Mouse (Mus musculus) frontal cortex, postnatal 36 days (tissue): ENCODE data around the gene Akap5.

Experiments used
- DNase-seq, 2 experiments: peaks; one replicate each; pipeline ENCODE4 v3.0.0; 2022; ENCODE audit warnings: low spot score in 2 of 2

Akap5 gene

GRCm38 (mm10) chr12:76324679-76325431, at the start of gene Akap5:
Akap5 (plus strand) TSS chr12:76324891.
- DNase-seq = peak; percentile 63 to 67

DNA sequence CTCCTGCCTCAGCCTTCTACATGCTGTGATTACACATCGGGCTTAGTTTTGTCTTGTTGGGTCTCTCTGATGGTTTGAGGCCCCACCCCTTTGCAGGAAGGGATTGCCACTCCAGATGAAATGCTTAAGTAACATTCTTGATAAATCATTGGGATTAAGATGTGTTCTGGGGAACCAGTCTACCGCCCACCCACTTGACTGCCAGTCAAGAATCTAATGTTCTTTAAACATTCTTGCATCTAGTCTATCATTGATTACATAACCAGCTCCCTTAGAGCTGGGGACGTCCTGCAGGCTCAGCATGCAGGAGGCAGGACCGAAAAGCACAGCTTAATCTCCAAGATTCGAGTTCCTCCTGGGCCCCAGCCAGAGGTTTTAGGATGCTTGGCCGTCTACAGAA, 46.5 kb upstream of the Akap5 start:
- DNase-seq = no peak

DNA sequence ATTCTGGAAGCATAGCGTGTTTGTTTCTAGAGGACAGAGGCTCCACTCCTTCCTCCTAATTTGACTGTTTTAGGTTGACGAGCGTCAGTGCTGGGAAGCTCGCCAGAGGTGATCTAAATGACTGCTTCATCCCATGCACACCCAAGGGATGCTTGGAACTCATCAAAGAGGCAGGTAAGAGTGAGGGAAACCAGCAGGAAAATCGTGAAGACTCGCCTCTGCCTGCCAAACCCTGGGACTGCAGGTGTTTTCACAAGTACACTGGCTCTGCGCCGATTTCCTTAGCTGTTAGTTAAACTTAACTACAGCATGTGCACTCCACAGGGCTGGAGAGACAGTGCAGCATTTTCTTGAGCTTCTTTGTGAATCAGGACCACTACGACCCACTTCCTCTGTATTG, 44.1 kb upstream of the Akap5 start:
- DNase-seq = peak in 1 of 2 experiments; percentile 52

GRCm38 (mm10) chr12:76281111-76281660, 43.5 kb upstream of the Akap5 start:
- DNase-seq = no peak

DNA sequence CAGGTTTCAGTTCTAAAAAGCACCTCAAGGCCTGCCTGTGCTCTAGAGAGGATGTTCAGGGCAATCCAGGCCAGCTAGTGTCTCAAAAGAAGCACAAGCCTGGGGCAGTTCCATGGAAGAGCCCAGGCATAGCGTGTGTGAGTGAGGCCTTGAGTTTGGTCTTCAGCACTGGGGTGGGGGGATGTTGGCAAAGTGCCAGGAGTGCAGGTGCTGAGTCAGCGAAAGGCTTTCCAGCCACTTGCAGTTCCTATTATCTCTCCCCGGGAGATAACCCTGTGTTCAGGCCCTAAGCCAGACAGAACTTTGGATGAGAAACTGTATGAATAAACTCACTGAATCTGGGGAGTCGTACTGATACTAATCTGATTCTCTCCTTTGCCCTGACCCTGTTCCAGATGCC, 42.6 kb upstream of the Akap5 start:
- no peak for DNase-seq

GRCm38 (mm10) chr12:76282532-76283173, 42.0 kb upstream of the Akap5 start:
- no peak for DNase-seq

- DNase-seq = no peak
Observed at GRCm38 (mm10) chr12:76285418-76285817, 39.3 kb upstream of the Akap5 start.

- no peak for DNase-seq
Observed at GRCm38 (mm10) chr12:76287986-76288385, 36.7 kb upstream of the Akap5 start.

GRCm38 (mm10) chr12:76288494-76288893, 36.2 kb upstream of the Akap5 start:
- no peak for DNase-seq

DNA sequence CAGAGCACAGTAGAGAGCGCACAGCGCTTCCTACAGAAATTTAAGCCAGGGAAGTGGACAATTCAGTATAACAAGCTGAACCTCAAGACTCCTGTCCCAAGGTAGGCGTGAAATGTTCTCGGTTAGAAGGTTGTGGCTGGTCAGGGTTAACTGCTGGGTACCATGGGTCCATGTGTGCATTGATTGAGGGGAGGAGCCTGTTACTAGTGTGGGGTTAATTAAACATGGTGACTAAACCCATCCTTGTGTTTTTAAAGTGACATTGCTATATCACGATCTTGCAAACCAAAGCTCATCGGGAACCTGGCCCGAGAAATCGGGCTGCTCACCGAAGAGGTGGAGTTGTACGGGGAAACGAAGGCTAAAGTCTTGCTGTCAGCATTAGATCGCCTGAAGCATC, 35.3 kb upstream of the Akap5 start:
- no peak for DNase-seq

DNA sequence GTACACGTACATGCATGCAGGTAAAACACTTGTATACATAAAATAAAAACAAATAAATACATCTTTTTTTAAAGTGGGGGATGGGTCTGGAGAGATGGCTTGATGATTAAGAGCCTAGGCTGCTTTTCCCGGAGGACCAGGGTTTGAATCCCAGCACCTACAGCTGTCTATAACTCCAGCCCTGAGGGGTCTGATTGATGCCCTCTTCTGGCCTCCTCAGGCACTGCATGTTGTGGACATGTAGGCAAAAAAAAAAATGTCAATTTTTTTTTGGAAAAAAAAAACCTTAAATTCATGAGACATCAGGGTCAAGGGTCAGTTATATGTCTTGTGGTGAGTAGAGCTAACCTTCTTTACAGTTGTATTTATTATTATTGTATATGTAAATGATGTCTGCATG, 34.4 kb upstream of the Akap5 start:
- DNase-seq = no peak

GRCm38 (mm10) chr12:76293192-76293591, 31.5 kb upstream of the Akap5 start:
- DNase-seq = peak; percentile 54 to 60

DNA sequence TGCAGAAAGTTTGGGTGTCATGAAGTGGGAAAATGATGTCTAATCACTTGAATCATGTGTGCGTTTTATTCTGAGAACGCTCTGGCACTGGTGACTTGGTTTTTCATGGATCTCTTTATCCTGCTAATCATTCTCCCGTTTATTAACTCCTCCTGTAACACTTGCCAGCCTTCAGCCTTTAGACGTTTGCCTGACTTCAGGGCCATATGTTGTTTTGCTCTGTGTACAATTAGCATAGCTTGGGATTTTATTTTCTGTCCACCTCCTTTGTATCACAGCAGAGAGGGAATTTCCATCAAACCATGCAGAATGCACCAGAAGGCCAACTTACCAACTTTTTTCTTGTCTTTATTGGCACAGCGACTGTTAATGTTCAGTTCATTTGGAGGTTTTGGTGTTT, 26.9 kb upstream of the Akap5 start:
- DNase-seq = no peak

- no peak for DNase-seq
Observed at GRCm38 (mm10) chr12:76299361-76299906, 25.3 kb upstream of the Akap5 start.

DNA sequence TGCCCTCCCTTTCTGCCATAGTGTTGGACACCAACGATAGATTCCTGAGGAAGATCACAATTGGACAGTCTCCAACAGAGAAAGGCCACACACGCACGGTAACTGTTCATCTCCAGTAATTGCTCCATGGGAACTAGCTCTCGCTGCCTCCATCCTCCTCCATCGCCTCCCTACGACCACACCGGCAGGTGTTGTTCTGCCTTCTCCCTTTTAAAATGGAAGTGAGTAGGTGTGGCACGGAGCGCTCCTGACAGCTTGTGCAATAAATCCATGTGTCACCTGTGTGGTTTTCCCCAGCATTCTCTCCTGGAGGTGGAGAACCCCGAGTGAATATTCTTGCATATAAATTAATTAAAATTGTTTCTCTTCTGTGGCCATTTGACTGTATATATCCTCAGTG, 24.3 kb upstream of the Akap5 start:
- DNase-seq = peak in 1 of 2 experiments; percentile 48

DNA sequence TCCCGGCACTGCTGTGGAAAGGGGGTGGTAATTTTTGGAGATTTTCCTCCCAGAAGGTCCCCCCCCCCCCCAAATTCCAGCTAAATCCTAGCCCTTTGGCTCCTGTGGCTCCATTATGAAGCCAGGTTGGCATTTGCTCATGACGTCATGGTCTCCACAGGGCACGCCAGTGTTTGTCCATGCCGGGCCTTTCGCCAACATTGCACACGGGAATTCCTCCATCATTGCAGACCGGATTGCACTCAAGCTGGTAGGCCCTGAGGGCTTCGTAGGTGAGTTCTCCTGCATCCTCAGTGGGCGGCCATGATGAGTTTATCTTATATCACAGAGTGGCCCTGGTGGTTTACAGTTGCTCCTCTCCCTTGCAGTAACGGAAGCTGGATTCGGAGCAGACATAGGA, 21.2 kb upstream of the Akap5 start:
- DNase-seq = no peak

- no peak for DNase-seq
Observed at GRCm38 (mm10) chr12:76304199-76304598, 20.5 kb upstream of the Akap5 start.

DNA sequence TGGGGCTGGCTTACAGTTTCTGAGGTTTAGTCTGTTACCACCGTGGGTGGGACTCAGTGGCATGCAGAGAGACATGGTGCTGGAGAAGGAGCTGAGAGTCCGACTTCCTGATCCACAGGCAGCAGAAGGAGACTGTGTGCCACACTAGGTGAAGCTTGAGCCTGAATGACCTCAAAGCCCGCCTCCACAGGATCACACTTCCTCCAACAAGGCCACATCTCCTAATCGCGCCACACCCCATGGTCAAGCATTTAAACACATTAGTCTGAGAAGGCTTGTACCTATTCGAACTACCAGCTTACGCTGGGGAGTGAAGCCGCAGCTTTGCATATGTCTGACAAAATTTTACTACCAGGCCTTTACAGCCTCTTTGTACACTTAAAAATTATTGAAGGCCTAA, 19.6 kb upstream of the Akap5 start:
- DNase-seq = no peak

- no peak for DNase-seq
Observed at GRCm38 (mm10) chr12:76306852-76307561, 17.7 kb upstream of the Akap5 start.

DNA sequence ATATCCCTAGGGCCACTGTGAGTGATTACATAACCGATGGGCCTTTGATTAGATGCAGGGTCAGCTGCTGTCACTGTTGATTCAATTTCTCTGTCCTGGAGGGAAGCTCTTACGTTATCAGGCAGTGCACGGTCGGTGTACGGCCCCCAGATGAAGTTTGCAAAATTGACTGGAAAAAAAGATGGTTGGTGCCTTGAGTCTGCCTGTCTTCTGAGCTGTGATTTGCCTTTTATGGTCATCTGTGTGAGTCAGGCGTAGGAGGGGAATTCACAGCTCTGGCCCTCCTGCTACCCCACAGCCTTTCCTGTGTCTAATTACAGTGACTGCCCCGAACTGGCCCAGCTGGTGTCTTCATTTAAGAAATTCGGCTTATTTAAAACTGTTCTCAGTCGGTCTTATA, 16.7 kb upstream of the Akap5 start:
- peak; percentile 58 to 79 for DNase-seq

DNA sequence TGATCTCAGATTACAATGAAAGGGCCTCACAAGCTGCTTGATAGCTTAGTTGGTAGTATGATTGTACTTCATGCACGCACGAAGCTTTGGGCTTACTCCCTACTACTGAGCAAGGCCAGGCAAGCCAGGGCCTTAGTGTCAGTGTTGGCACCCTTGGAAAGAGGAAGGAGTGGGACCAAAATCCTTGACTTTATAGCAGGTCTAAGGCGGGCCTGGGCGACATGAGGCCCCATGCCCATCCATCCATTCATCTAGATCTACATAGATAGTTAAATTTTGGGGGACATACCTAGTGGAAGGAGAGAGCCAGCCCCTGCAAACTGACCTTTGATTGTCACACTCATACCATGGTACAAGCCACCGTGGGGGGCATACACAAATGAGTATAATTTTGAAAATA, 16.3 kb upstream of the Akap5 start:
- no peak for DNase-seq

DNA sequence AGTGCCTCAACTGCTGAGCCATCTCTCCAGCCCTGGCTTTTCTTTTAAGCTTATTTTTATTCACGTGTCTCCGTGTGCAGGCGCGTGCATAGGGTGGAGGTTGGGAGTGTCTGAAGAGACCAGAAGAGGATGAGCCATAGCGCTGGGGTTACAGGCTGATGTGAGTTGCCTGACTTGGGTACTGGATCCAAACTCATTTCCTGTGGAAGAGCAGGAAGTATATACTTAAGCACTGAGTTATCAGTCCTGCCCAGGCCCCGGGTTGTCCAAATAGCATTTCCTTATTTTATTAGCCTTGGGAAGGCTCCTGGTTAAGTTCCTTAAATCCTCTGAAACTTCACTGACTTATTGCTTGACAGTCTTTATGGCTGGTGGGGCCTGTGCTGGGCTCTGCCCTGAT, 14.7 kb upstream of the Akap5 start:
- DNase-seq = no peak
